Mouse (Mus musculus): Measurements from ENCODE around the gene Olfr1348.

DNA sequence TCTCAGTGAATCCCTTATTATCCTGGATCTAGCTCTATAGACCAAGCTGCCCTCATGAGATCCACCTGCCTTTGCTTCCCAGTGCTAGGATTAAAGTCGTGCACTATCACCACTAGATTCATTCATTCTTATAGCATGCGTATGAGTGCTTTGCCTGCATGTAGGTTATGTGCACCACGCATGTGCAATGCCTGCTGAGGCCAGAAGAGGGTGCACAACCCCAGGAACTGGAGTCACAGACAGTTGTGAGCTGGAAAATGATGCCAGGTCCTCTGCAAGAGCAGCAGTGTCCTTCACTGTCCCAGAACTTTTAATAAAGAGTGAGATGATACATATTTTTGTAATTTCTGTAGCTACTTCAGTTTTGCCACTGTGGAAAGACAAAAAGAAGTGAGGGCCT lies 16.5 kb upstream of the Olfr1348 start:
- TF ChIP-seq CTCF (IDR thresholded peaks at IDR 0.05; ENCODE audit: borderline replicate concordance, extremely low read depth, insufficient read depth, insufficient read length) (no peak), POLR2A (IDR thresholded peaks at IDR 0.05; ENCODE audit: borderline replicate concordance, extremely low read depth, insufficient read depth, insufficient read length, poor library complexity, severe bottlenecking) (no peak)
